Mouse (Mus musculus): ENCODE measurements around the gene Gabrg1. TPM values are rescaled to one million over a fixed set of nuclear protein-coding genes. Genes with fewer than 3 reads are reported as not detected.

Gabrg1 gene
- polyA plus RNA-seq (2012; rRNA removed), result 9.1 and 14.6 TPM in 2 replicates

- peak; percentile 75 to 88 for DNase-seq (ENCODE audit: extremely low spot score in 1 of 2, low spot score in 1 of 2)
Observed at GRCm38 (mm10) chr5:70842192-70843095, at the start of gene Gabrg1. Gene Gabrg1 (minus strand): TSS chr5:70842617.

- DNase-seq (ENCODE audit: extremely low spot score in 1 of 2, low spot score in 1 of 2), result no peak
Observed at GRCm38 (mm10) chr5:70884026-70884425, 41.6 kb upstream of the Gabrg1 start.

DNA sequence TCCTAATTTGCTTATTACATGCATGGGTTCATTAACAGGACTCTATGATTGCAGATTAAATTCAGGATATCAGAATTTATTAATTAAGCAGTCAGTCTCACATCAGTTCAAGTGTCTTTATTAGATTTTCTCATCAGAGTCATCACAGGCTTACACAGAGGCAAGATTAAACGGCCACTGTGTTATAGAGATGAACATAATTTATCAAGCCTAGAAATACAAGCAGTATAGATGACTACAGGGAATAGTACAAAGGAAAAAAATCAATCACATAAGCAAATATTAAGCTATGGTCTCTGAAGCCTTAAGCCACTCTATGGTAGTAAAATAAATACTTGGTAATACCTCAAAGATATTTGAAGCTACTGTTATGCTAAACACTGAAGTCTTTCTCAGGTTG is 27.7 kb upstream of the Gabrg1 start:
- no peak for DNase-seq (ENCODE audit: extremely low spot score in 1 of 2, low spot score in 1 of 2)

- peak; percentile 62 to 82 for DNase-seq (ENCODE audit: extremely low spot score in 1 of 2, low spot score in 1 of 2)
Observed at GRCm38 (mm10) chr5:70843096-70843734, 798 bp upstream of the Gabrg1 start.

DNA sequence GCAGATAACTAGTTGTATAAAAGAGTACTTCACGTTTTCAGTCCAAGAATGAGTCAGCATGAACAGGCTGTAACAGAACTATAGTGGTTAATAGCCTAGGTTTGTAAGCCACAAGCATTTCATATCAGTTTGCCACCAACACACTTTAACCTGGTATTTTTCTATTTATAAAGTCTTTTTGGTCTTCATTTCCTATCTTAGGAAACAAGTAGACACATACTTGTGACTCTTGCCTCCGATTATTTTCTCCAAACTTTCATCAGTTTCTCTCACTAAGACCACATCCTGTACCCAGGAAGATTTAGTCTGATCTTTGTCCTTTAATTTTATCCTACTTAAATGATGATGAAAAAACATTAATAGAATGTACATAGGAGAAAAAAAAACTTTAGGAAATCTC is 23.7 kb downstream of the Gabrg1 start:
- no peak for DNase-seq (ENCODE audit: extremely low spot score in 1 of 2, low spot score in 1 of 2)

GRCm38 (mm10) chr5:70736156-70736555 is 106.3 kb downstream of the Gabrg1 start:
- DNase-seq (ENCODE audit: extremely low spot score in 1 of 2, low spot score in 1 of 2), result no peak

DNA sequence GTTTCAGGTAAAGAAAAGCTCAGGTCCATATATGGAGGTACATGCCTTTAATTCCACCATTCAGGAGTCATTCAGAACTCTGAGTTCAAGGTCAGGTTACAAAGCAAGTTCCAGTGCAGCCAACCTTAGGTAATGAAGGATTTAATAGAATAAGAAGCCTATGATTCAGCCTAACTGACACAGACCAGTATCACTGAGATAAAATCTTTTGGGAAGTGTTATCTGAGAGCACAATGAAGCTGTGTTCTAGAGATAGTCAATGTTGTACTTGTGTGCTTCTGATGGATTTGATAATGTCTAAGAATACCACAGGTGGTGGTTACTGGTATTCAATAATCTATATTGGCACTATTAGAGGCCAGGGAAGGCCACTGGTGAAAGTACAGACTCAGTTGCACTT is 138.1 kb downstream of the Gabrg1 start:
- DNase-seq (ENCODE audit: extremely low spot score in 1 of 2, low spot score in 1 of 2), result no peak
